In genomic region chr9:56027292-56027691, GRCm38 (mm10) we compare ENCODE assay signal across 31 mouse cellular contexts. TPM values are rescaled to one million over a fixed set of nuclear protein-coding genes. Genes with fewer than 3 reads are reported as not detected.
"Had no signal": no experiment of that assay in that cellular context is flagged by ENCODE, and none has a peak within 500 bp of the region (broad histone marks: within the 10 kb centered on the region; RNA-seq: fewer than 3 reads in every experiment).

No protein-coding gene starts in this region.

- H3K4me3 ChIP-seq: left cerebral cortex, adult 2 months; limb, embryonic 12.5 days; limb, embryonic 15.5 days; liver, embryonic 13.5 days; megakaryocyte, embryonic 14.5 days; midbrain, embryonic 10.5 days; midbrain, embryonic 13.5 days; myocyte; neural tube, embryonic 13.5 days had no signal

- H3K9ac ChIP-seq: limb, embryonic 12.5 days; limb, embryonic 15.5 days; liver, embryonic 13.5 days; midbrain, embryonic 13.5 days; neural tube, embryonic 13.5 days had no signal

- DNase-seq: kidney, adult 2 months; kidney, postnatal 10 days; kidney, postnatal 36 days; layer of hippocampus, postnatal 36 days; left cerebral cortex, postnatal 4 days; liver, embryonic 13.5 days; lung, adult 2 months; thymus, adult 18-20 months; thymus, postnatal 36 days had no signal

- H3K36me3 ChIP-seq: limb, embryonic 12.5 days; limb, embryonic 15.5 days; liver, embryonic 13.5 days; midbrain, embryonic 10.5 days; midbrain, embryonic 13.5 days; neural tube, embryonic 13.5 days had no signal

- H3K27me3 ChIP-seq: limb, embryonic 12.5 days; limb, embryonic 15.5 days; liver, embryonic 13.5 days; megakaryocyte, embryonic 14.5 days; midbrain, embryonic 13.5 days; neural tube, embryonic 13.5 days had no signal

- H3K4me1 ChIP-seq: limb, embryonic 12.5 days; limb, embryonic 15.5 days; megakaryocyte, embryonic 14.5 days; midbrain, embryonic 10.5 days; midbrain, embryonic 13.5 days; neural tube, embryonic 13.5 days had no signal

- H3K9me3 ChIP-seq: limb, embryonic 12.5 days; limb, embryonic 15.5 days; liver, embryonic 13.5 days; megakaryocyte, embryonic 14.5 days; midbrain, embryonic 10.5 days; midbrain, embryonic 13.5 days; neural tube, embryonic 13.5 days had no signal

- H3K4me2 ChIP-seq: limb, embryonic 12.5 days; limb, embryonic 15.5 days; liver, embryonic 13.5 days; midbrain, embryonic 13.5 days; neural tube, embryonic 13.5 days had no signal

- H3K27ac ChIP-seq: left cerebral cortex, adult 2 months; limb, embryonic 12.5 days; limb, embryonic 15.5 days; liver, embryonic 13.5 days; midbrain, embryonic 10.5 days; midbrain, embryonic 13.5 days; neural tube, embryonic 13.5 days had no signal

- ATAC-seq: intestine, postnatal 0 days; midbrain, embryonic 13.5 days; midbrain, embryonic 16.5 days had no signal

RNA-seq across cellular contexts. Expression of gene 4930563M21Rik, which starts 16.9 kb away (rescaled TPM):
- total RNA-seq: layer of hippocampus, adult 8-10 months; layer of hippocampus, postnatal 10 days; layer of hippocampus, postnatal 36 days; left cerebral cortex, adult 2 months; left cerebral cortex, postnatal 10 days; left cerebral cortex, postnatal 4 days; monocyte, adult 5-6 weeks; neutrophil, adult 5-6 weeks had no signal
- polyA plus RNA-seq: intestine, embryonic 14.5 days; intestine, postnatal 0 days; kidney, adult 2 months; kidney, embryonic 14.5 days; limb, embryonic 12.5 days; limb, embryonic 15.5 days; liver, embryonic 13.5 days; liver, embryonic 16.5 days; lung, adult 2 months; lung, embryonic 16.5 days; midbrain, embryonic 10.5 days; midbrain, embryonic 13.5 days; midbrain, embryonic 16.5 days; myocyte; neural tube, embryonic 13.5 days; small intestine, adult 2 months; spleen, adult 2 months; stomach, embryonic 16.5 days had no signal
